Mouse (Mus musculus): Measurements from ENCODE around the gene Pcp4l1. TPM values are rescaled to one million over a fixed set of nuclear protein-coding genes. Genes with fewer than 3 reads are reported as not detected.

The Pcp4l1 gene
- polyA plus RNA-seq, 1 experiment = 37.5 TPM

DNA sequence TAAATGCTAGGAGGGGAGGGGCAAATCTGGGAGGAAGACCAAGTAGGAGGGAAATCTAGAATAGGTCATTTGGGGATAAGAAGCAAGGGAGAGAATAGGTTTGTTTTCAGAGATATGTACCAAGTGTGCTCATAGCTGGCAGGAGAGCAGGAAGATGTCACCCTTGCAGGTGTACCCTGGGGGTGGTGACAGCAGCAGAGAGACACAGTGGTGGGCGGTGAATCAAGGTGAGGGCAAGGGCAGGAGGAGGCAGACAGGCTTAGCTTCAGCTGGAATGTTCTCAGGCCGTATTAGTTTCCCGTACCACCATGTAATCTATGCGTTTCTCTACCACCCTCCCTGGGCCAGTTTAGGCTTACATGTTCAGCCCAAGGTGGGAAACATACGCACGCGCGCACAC is 23.3 kb downstream of the Pcp4l1 start:
- H3K4me1 ChIP-seq (ENCODE audit: control insufficient read depth, insufficient read depth, low read length) = peaks cover 8% of the 10 kb centered on the region
- H3K4me3 ChIP-seq (replicated peaks; ENCODE audit: extremely low read depth, low read depth, low read length) = no peak overlapping the region
- DNase-seq = no peak
- TF ChIP-seq POLR2A (IDR thresholded peaks at IDR 0.05; ENCODE audit: borderline replicate concordance, extremely low read depth, low read depth, low read length) = no peak
- no peak for TF ChIP-seq CTCF (IDR thresholded peaks at IDR 0.05; ENCODE audit: insufficient read depth, low read length)
- 97% methylated on average over 8 of the region's 8 CpGs for WGBS

DNA sequence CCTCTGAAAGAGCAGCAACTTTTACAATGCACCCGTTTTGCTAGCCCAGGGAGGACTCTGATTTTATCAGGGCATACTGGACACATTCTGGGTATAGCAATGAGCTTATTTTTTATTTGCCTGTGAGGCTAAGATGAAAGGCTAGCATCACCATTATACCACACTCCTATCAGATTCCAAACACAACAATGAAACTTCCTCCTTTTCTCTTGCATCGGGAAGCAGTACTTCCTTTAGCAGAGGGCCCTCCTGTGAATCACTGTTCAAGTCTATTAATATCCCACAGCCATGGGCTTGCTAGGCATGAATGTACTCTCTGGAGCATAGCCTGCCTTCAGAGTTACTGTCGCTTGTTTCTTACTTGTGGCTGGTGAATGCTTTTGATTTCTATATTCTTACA is 24.9 kb downstream of the Pcp4l1 start:
- TF ChIP-seq CTCF (IDR thresholded peaks at IDR 0.05; ENCODE audit: insufficient read depth, low read length) = no peak
- no peak for TF ChIP-seq POLR2A (IDR thresholded peaks at IDR 0.05; ENCODE audit: borderline replicate concordance, extremely low read depth, low read depth, low read length)
- DNase-seq = no peak
- WGBS = 25% methylated on average over 3 of the region's 3 CpGs
- peaks cover 8% of the 10 kb centered on the region for H3K4me1 ChIP-seq (ENCODE audit: control insufficient read depth, insufficient read depth, low read length)
- H3K4me3 ChIP-seq (replicated peaks; ENCODE audit: extremely low read depth, low read depth, low read length) = no peak overlapping the region

DNA sequence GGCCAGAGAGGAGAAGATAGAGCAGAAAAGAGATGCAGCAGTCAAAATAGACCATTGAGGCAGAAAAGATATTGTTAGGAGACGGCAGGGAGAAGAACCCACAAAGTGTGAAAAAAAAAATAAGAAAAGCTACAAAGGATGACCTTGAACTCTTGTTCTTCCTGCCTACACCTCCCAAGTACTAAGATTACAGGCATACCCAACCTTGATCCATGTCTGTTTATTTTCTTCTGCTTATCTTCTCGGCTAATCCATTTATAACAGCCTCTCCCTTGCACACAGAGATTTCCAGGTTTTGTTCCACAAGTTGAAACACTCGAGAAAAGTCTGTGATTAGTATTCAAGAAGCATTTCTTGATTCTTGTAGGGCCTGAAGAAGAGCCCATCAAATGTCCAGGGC is 26.2 kb downstream of the Pcp4l1 start:
- peaks cover 8% of the 10 kb centered on the region for H3K4me1 ChIP-seq (ENCODE audit: control insufficient read depth, insufficient read depth, low read length)
- WGBS = 29% methylated on average over 3 of the region's 3 CpGs
- TF ChIP-seq POLR2A (IDR thresholded peaks at IDR 0.05; ENCODE audit: borderline replicate concordance, extremely low read depth, low read depth, low read length) (no peak), CTCF (IDR thresholded peaks at IDR 0.05; ENCODE audit: insufficient read depth, low read length) (no peak)
- DNase-seq = no peak
- H3K4me3 ChIP-seq (replicated peaks; ENCODE audit: extremely low read depth, low read depth, low read length) = no peak overlapping the region

DNA sequence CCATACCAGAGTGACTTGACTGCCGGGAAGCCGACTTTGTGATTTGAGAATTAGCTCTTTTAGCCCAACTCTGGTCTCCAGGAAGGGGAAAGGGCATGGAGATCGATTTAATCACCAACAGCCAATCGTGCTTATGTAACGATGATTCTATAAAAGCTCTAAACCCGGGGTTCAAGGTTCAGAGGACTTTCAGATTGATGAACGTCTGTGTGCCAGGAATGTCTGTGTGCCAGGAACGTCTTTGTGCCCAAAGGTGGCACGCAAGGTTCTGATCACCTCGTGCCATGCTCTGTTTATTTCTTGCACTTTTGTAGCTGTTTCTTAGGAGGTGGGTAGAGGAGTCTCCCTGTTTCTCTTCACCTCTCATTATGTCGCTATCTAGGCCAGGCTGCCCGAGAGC is 27.2 kb downstream of the Pcp4l1 start:
- no peak for DNase-seq
- TF ChIP-seq CTCF (IDR thresholded peaks at IDR 0.05; ENCODE audit: insufficient read depth, low read length) (no peak), POLR2A (IDR thresholded peaks at IDR 0.05; ENCODE audit: borderline replicate concordance, extremely low read depth, low read depth, low read length) (no peak)
- 88% methylated on average over 12 of the region's 12 CpGs for WGBS
- no peak overlapping the region for H3K4me3 ChIP-seq (replicated peaks; ENCODE audit: extremely low read depth, low read depth, low read length)
- peaks cover 8% of the 10 kb centered on the region for H3K4me1 ChIP-seq (ENCODE audit: control insufficient read depth, insufficient read depth, low read length)

DNA sequence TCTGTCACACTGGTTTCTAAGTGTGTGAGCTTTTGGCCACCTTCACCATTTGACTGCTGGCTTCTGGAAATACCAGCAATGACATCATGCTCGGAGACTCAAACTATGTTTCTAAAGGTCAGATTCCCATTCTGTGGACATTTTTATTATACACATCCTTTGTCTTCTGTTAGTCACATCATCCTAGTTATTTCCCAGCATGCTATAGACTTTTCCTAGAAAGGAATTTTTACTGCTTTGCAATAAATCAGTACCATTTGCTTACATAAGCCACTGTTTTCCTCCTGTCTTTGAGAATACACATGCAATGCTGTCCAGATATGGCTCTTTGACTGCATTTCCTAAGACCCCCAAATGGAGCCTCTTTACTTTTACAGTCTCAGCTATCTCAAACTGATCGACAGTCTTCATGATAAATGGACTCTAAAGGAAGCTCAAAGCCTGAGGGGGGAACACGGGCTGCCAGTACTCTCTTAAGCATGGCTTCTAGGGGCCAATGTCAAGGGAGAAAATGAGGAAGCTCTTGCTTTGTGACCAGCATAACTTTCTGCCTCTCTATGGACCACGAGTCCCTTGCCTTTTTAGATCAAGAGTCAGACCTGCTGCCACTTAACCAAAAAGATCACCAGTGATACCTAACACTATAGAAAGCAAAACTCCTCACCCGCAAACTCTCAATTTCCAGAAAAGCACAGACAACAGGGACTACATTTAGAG is 30.3 kb downstream of the Pcp4l1 start:
- no peak overlapping the region for H3K4me3 ChIP-seq (replicated peaks; ENCODE audit: extremely low read depth, low read depth, low read length)
- H3K4me1 ChIP-seq (ENCODE audit: control insufficient read depth, insufficient read depth, low read length) = peaks cover 4% of the 10 kb centered on the region; the same call in 1 of the 2 replicates
- TF ChIP-seq CTCF (IDR thresholded peaks at IDR 0.05; ENCODE audit: insufficient read depth, low read length) (no peak), POLR2A (IDR thresholded peaks at IDR 0.05; ENCODE audit: borderline replicate concordance, extremely low read depth, low read depth, low read length) (no peak)
- DNase-seq = no peak
- WGBS = 74% methylated on average over 5 of the region's 5 CpGs

DNA sequence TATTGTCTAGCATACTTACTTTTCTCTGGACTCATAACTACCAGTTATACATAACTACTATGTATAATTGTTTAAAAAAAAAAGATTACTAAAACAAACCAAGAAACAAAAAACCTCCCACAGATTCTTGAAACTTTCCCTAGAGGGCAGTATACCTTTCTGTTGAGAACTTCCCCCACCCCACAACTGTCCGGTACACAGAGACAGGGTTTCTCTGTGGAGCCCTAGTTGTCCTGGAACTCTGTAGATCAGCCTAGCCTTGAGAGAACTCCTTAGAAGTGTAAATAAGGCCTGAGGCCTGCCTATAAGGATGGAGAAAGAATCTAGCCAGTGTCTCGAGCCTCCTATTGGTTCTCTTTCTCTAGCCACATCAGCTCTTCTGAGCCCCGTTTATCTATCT is 31.8 kb downstream of the Pcp4l1 start:
- DNase-seq = no peak
- no peaks in the 10 kb centered on the region for H3K4me1 ChIP-seq (ENCODE audit: control insufficient read depth, insufficient read depth, low read length)
- TF ChIP-seq POLR2A (IDR thresholded peaks at IDR 0.05; ENCODE audit: borderline replicate concordance, extremely low read depth, low read depth, low read length) (no peak), CTCF (IDR thresholded peaks at IDR 0.05; ENCODE audit: insufficient read depth, low read length) (no peak)
- 41% methylated on average over 3 of the region's 3 CpGs for WGBS
- no peak overlapping the region for H3K4me3 ChIP-seq (replicated peaks; ENCODE audit: extremely low read depth, low read depth, low read length)

- TF ChIP-seq CTCF (IDR thresholded peaks at IDR 0.05; ENCODE audit: insufficient read depth, low read length) (no peak), POLR2A (IDR thresholded peaks at IDR 0.05; ENCODE audit: borderline replicate concordance, extremely low read depth, low read depth, low read length) (no peak)
- H3K4me1 ChIP-seq (ENCODE audit: control insufficient read depth, insufficient read depth, low read length) = no peaks in the 10 kb centered on the region
- WGBS = 81% methylated on average over 3 of the region's 3 CpGs
- no peak overlapping the region for H3K4me3 ChIP-seq (replicated peaks; ENCODE audit: extremely low read depth, low read depth, low read length)
- DNase-seq = no peak
Measured at GRCm38 (mm10) chr1:171162526-171162925, 33.5 kb downstream of the Pcp4l1 start.

- DNase-seq = peak; percentile 42
- no peaks in the 10 kb centered on the region for H3K4me1 ChIP-seq (ENCODE audit: control insufficient read depth, insufficient read depth, low read length)
- 31% methylated on average over 15 of the region's 15 CpGs for WGBS
- peak overlapping the region; percentile 48 for H3K4me3 ChIP-seq (replicated peaks; ENCODE audit: extremely low read depth, low read depth, low read length)
- TF ChIP-seq POLR2A (IDR thresholded peaks at IDR 0.05; ENCODE audit: borderline replicate concordance, extremely low read depth, low read depth, low read length) (0 out of 2 replicates have a peak, but pooled peaks have one; percentile 7), CTCF (IDR thresholded peaks at IDR 0.05; ENCODE audit: insufficient read depth, low read length) (peak; percentile 39; the same call in 1 of the 2 replicates)
Measured at GRCm38 (mm10) chr1:171159485-171159975, 36.5 kb downstream of the Pcp4l1 start.

DNA sequence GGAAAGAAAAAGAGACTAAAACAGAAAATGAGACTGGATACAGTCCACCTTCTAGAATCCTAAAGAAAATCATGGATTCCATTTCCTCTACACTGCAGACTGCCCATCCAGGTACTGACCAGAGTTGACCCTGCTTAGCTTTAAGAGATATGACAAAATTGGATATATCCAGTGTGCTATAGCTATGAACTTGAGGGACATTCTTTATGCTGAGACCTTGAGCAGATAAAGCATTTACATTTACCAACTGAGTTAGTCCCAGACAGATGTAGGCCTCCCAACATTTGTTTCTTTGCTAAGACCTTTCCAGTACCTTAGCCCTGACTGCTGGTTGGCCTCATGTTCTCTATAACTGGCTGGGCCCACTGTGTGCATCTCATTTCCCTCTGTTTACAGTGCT is 38.1 kb downstream of the Pcp4l1 start:
- Histone ChIP-seq H3K4me3 (replicated peaks; ENCODE audit: extremely low read depth, low read depth, low read length) (no peak overlapping the region), H3K4me1 (ENCODE audit: control insufficient read depth, insufficient read depth, low read length) (no peaks in the 10 kb centered on the region)
- no peak for DNase-seq
- TF ChIP-seq CTCF (IDR thresholded peaks at IDR 0.05; ENCODE audit: insufficient read depth, low read length) (no peak), POLR2A (IDR thresholded peaks at IDR 0.05; ENCODE audit: borderline replicate concordance, extremely low read depth, low read depth, low read length) (no peak)

GRCm38 (mm10) chr1:171156644-171157043 is 39.4 kb downstream of the Pcp4l1 start:
- no peak for DNase-seq
- Histone ChIP-seq H3K4me1 (ENCODE audit: control insufficient read depth, insufficient read depth, low read length) (no peaks in the 10 kb centered on the region), H3K4me3 (replicated peaks; ENCODE audit: extremely low read depth, low read depth, low read length) (no peak overlapping the region)
- 66% methylated on average over 3 of the region's 3 CpGs for WGBS
- TF ChIP-seq POLR2A (IDR thresholded peaks at IDR 0.05; ENCODE audit: borderline replicate concordance, extremely low read depth, low read depth, low read length) (no peak), CTCF (IDR thresholded peaks at IDR 0.05; ENCODE audit: insufficient read depth, low read length) (no peak)

Data from lung, adult 2 months (tissue).